Mouse (Mus musculus) layer of hippocampus, postnatal 25 days (tissue): Measurements from ENCODE around the gene Scamp5. TPM values are rescaled to one million over a fixed set of nuclear protein-coding genes. Genes with fewer than 3 reads are reported as not detected.

Source experiments
- DNase-seq, 2 experiments: peaks; one replicate each; pipeline ENCODE4 v3.0.0; 2022; ENCODE audit warnings: mixed read lengths in 2 of 2, low spot score in 1 of 2; ENCODE audit errors: extremely low spot score in 1 of 2
- total RNA-seq, 2 experiments: library from RNA; stranded (reverse); gene quantifications; 2 replicates each; pipeline ENCODE4 v1.2.3; 2021

The Scamp5 gene
- total RNA-seq, 2 experiments from 2014 or later: 420 to 434 TPM

- peak; percentile 42 to 71 for DNase-seq
Observed at GRCm38 (mm10) chr9:57420321-57421120, 47.3 kb downstream of the Scamp5 start.

DNA sequence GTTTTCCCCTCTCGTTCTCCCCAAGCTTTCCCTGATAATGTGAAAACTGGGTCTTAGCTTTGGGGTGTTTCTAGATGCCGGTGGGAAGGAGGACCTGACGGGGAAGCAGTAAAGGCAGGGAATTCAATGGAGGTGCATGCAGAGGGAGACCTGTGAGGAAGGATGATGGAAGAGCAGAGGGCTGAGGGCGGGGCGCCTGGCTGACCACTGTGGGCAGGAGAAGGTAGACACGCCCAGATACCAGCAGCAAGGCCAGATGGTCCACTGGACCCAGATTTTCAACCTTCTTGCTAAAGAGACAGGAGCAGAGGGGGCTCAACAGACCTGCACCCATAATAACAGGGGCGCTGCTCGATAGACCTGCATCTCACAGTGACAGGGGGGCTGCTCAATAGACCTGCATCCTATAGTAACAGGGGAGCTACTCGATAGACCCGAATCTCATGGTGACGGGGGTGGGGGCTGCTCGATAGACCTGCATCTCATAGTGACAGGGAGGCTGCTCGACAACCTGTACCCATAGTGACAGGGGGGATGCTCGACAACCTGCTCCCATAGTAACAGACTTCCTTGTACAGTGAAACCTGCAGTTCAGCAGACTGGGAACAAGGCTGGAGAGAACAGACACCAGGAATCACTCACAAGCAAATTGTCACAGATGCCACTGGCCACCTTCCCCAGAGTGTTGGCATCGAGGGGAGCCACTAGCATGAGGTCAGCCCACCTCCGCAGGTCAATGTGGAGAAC lies 48.2 kb downstream of the Scamp5 start:
- DNase-seq: no peak

DNA sequence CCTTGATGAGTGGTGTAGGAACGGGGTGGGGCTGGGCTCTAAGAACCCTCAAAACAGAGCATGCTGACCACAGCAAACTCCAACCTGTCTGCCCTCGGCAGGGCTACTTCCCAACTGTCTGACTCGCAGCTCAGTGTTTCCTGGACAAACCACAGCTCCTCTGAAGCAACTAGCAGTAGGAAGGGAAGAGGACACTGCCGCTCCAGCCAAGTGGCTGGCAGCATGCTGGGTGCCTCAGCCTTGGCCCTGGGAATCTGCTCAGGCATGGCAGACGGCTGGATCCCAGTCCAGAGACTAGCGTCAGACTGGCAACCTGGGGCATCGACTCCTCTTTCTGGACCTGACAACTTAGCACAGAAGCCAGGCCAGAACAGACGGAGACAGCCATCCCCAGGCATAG lies 50.5 kb downstream of the Scamp5 start:
- DNase-seq: no peak

DNA sequence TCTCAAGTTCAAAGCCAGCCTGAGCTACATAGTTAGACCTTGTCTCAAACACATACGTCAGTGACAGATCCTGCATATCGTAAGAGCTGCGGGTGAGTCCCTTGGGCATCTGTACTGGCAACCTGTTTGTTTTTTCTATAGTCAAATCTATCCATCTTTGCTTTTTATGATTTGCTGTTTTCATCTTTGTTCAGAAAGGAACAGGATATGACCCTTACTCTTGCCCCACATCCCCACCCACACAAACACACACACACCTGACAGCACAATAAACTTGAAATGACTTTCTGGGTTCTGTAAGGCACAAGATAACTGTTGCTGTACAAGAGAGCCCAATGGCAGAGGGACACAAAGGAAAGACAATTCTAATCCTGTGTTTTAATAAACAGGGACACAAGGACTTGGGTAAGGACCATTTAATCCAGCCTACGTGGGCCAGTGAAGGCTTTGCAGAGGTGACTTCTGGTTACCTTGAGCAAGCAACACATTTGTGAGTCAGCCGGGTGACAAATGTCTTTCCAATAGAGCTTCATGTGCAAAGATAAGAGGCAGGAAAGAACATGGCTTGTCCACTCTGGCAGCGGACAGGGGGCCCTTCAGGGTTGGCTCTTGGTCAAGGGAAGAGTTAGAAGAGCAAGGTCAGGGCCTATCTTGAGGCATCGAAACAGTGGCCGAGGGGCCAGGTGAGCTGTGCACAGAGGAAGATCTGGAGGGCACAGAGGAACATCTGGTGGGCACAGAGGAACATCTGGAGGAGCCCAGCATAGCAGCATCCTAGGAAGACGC lies 60.5 kb downstream of the Scamp5 start:
- DNase-seq: no peak

- DNase-seq: no peak
Observed at GRCm38 (mm10) chr9:57406395-57406794, 61.5 kb downstream of the Scamp5 start.

GRCm38 (mm10) chr9:57404036-57404435 lies 63.8 kb downstream of the Scamp5 start:
- no peak for DNase-seq

GRCm38 (mm10) chr9:57402318-57403251 lies 65.3 kb downstream of the Scamp5 start:
- no peak for DNase-seq

GRCm38 (mm10) chr9:57398773-57399172 lies 69.1 kb downstream of the Scamp5 start:
- DNase-seq: no peak

- no peak for DNase-seq
Observed at GRCm38 (mm10) chr9:57392892-57393291, 75.0 kb downstream of the Scamp5 start.

Other genes starting within 250 kb of the Scamp5 start
- gene Trcg1, start 231.5 kb downstream of the Scamp5 start, total RNA-seq: not detected
- gene 1700017B05Rik, start 205.4 kb downstream of the Scamp5 start, total RNA-seq: 10 to 100 TPM; 27.1 to 28.9 TPM
- gene Ppcdc, start 27.9 kb downstream of the Scamp5 start, total RNA-seq: 10 to 100 TPM; 11.5 to 17.4 TPM
- 10 to 100 TPM; 10.9 to 13.2 TPM for gene Rpp25, start 36.0 kb upstream of the Scamp5 start, total RNA-seq
- gene Cox5a, start 53.2 kb upstream of the Scamp5 start, total RNA-seq: 100 to 1,000 TPM; 389 to 459 TPM
- 10 to 100 TPM; 21.5 to 22.5 TPM for gene Fam219b, start 69.5 kb upstream of the Scamp5 start, total RNA-seq
- gene Mpi, start 84.7 kb upstream of the Scamp5 start, total RNA-seq: 10 to 100 TPM; 69.5 to 76.0 TPM
- 10 to 100 TPM; 26.2 TPM for gene Scamp2, start 92.9 kb upstream of the Scamp5 start, total RNA-seq
- gene Ulk3, start 121.4 kb upstream of the Scamp5 start, total RNA-seq: 10 to 100 TPM; 18.4 to 31.8 TPM
- 1 to 10 TPM; 2.7 to 3.0 TPM for gene Cplx3, start 138.2 kb upstream of the Scamp5 start, total RNA-seq
- gene Lman1l, start 152.7 kb upstream of the Scamp5 start, total RNA-seq: not detected
- 10 to 100 TPM; 37.5 to 37.9 TPM for gene Csk, start 185.6 kb upstream of the Scamp5 start, total RNA-seq
- not detected for gene Cyp1a2, start 215.6 kb upstream of the Scamp5 start, total RNA-seq
- under 1 TPM; 0.12 to 0.14 TPM for gene Cyp1a1, start 219.9 kb upstream of the Scamp5 start, total RNA-seq
- 10 to 100 TPM; 14.0 to 15.2 TPM for gene Edc3, start 240.5 kb upstream of the Scamp5 start, total RNA-seq